Mouse (Mus musculus) hematopoietic multipotent progenitor cell, adult 10-12 weeks (in vitro differentiated cells): ENCODE measurements around the gene Tyro3. TPM values are rescaled to one million over a fixed set of nuclear protein-coding genes. Genes with fewer than 3 reads are reported as not detected.

Experiments
- polyA plus RNA-seq: library from polyadenylated mRNA; stranded (reverse); fragments of >175 nt; gene quantifications from 2 replicates; pipeline ENCODE4 v1.2.3, GENCODE M21; 2012; ENCODE audit warnings: low replicate concordance

Tyro3 gene
- polyA plus RNA-seq: 1.5 TPM in 2 replicates

GRCm38 (mm10) chr2:119797279-119797783, at the start of gene Tyro3:
Gene Tyro3 (plus strand): TSS chr2:119797733.

GRCm38 (mm10) chr2:119760251-119760650, 37.3 kb upstream of the Tyro3 start, which contains the start of gene Ltk:
Gene Ltk (minus strand): TSS chr2:119760431.

GRCm38 (mm10) chr2:119787206-119787883, 10.2 kb upstream of the Tyro3 start, which contains the start of gene Rpap1:
Gene Rpap1 (minus strand): TSS chr2:119787537.

Other genes starting within 250 kb of the Tyro3 start
- gene Nusap1, start 179.4 kb upstream of the Tyro3 start, polyA plus RNA-seq: 0.36 and 2.3 TPM in 2 replicates
- gene Oip5, start 179.3 kb upstream of the Tyro3 start, polyA plus RNA-seq: 1.5 and 7.0 TPM in 2 replicates
- 2.4 and 3.9 TPM in 2 replicates for gene Ndufaf1, start 134.9 kb upstream of the Tyro3 start, polyA plus RNA-seq
- gene Rtf1, start 122.7 kb upstream of the Tyro3 start, polyA plus RNA-seq: 27.6 and 49.7 TPM in 2 replicates
- 0.38 and 0.68 TPM in 2 replicates for gene Itpka, start 55.4 kb upstream of the Tyro3 start, polyA plus RNA-seq
- 6.9 and 10.2 TPM in 2 replicates for gene Ltk, start 37.3 kb upstream of the Tyro3 start, polyA plus RNA-seq
- gene Rpap1, start 10.2 kb upstream of the Tyro3 start, polyA plus RNA-seq: 14.8 and 28.4 TPM in 2 replicates
- gene Mga, start 99.5 kb downstream of the Tyro3 start, polyA plus RNA-seq: 3.7 and 5.3 TPM in 2 replicates
- 5.8 and 6.0 TPM in 2 replicates for gene Mapkbp1, start 175.0 kb downstream of the Tyro3 start, polyA plus RNA-seq
- gene Jmjd7, start 229.8 kb downstream of the Tyro3 start, polyA plus RNA-seq: 7.2 and 11.4 TPM in 2 replicates
- 2.1 and 3.3 TPM in 2 replicates for gene Gm28042, start 229.8 kb downstream of the Tyro3 start, polyA plus RNA-seq
- gene Pla2g4b, start 235.7 kb downstream of the Tyro3 start, polyA plus RNA-seq: 11.6 and 19.0 TPM in 2 replicates